Mouse (Mus musculus): Measurements from ENCODE around the gene Mvd. TPM values are rescaled to one million over a fixed set of nuclear protein-coding genes. Genes with fewer than 3 reads are reported as not detected.

Mvd gene
- total RNA-seq, 2 experiments from 2014 or later, result 19.1 to 20.6 TPM

DNA sequence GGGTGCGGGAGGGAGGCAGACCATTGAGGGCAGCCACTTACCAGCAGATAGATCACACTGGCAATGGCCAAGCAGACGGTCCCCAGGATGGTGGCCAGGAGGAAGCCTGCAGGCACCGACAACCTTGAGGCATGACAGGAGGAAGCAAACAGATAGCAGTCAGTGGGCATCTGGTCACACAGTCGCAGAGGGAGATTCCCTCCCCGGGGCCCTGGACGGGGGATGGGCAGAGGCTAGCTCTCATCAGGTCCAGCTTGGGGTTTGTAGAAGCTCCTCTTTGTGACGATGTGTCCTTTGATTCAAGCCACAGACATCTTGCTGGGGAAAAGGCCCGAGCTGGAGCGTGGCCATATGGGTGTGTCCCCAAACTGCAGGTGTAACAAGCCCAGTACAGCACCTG is 17.1 kb downstream of the Mvd start:
- DNase-seq, result no peak

DNA sequence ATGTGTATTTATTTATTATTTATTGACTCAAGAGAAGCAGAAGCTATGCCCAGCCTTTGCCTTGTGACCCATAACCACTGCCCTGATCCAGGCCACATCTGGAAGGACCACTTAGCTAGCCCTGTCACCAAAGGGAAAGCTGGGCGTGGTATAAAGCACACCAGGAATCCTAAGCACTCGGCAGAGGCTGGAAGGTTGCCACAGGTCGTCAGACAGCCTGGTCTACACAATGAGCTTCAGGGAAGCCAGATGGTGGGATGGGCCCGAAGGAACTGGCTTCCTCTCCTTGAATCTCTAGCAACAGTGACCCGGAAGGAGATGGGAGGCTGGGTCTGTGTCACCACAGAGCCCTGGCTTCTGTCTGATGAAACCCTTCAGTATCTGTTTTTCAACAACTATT is 19.6 kb downstream of the Mvd start:
- no peak for DNase-seq

DNA sequence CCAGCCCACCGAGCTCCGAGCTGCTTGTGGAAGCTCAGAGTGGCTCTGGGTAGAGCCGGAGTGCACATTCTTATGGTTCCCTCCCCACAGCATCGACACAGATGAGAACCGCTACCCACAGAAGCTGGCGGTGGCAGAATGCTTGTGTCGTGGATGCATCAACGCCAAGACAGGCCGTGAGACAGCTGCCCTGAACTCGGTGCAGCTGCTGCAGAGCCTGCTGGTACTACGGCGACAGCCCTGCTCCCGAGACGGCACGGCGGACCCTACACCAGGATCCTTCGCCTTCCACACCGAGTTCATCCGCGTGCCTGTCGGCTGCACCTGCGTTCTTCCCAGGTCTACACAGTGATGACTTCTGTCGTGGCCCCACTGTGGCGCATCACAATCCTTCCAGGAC is 20.0 kb downstream of the Mvd start:
- DNase-seq, result no peak

DNA sequence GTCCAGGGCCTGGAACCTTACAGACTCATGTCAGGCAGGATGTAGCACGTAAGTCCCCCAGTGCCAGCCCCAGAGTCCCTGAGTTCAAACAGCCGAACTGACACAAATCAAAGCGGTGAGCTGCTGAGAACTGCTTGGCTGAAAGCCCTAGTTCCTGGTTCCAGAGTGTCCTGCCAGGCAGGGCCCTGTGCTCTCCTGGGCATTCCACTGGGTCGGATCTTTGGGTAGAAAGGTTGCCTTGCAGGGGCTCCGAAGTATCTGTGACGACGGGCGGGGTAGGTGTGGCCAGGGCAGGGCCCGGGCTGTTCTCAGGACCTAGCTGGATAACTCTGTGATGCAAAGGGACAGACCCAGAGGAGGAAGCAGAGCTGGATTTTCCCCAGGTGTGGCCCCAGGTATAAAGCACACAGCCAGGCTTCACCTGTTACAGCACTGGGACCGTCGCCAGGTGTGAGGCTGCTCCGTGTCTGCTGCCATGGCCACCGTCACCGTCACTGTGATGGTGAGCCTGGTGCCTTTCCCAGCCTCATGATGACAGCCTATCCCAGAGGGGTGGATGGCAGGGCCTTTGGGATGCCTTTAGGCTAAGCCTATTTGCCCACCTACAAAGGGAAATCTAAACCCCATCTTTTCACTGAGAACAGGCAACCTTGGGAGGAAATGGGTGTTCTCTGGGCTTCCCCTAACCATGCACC is 21.7 kb downstream of the Mvd start, which contains the start of gene Il17c:
Gene Il17c (plus strand): TSS at position 645 of the 695 bp plus-strand sequence.
- no peak for DNase-seq

DNA sequence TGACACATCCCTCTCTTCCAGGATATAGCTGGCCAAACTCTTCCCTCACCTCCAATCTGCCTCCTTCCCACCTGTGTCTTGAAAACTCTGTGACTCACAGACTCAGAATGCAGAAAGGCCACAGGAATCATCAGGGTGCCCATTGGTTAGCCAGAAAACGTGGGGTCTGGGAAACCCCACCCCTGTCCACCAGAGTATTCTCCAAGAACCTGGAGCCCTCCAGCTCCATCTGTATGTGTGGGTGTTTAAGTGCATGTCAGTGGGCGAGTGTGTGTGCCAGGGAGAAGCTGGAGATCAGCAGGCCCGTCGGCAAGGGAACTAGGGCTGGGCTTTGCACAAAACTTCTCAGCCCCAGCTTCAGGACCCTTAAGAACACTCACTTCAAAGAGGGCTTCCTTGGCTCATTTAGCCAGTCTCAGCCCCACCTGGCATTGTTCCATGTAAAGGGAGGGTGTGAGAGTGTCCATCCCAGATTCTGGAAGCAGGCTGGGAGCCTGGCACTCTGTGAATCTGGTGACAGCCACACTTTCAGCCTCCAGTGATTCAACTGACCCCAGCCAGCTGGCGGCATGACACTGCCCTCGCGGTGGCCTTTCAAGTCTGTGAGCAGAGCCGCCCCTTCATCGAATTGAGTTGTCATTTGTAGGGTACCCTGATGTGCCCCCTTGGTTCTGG is 23.2 kb downstream of the Mvd start:
- no peak for DNase-seq

DNA sequence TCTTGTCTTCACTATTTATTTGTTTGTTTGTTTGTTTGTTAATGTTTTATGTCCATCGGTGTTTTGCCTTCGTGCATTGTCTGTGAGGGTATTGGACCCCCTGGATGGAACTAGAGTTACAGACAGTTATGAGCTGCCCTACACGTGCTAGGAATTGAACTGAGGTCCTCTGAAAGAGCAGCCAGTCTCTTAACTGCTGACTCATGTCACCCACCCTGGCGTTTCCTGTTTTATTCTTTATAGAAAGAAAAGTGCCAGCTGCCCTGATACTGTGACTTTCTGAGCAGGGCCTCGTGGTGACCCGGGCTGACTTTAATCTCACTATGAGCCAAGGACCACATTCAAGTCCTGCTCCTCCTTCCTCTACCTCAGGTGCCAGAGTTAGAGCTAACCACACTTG is 27.7 kb downstream of the Mvd start:
- DNase-seq, result no peak

DNA sequence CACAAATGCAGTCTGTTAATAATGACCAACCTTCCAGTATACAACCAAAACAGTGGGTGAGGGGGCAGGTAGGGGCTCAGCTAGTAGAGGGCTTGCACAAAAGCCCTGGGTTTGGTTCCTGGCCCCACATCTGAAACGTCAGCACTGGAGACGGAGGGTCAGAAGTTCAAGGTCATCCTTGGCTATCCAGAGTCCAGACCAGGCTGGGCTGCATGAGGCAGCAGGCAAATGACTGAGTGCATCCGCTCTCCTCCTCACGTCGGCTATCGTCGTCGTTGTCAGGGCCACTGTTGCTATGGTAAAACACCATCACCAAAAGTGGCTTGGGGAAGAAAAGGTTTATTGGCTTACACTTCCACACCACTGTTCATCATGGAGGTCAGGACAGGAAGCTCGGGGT is 28.9 kb downstream of the Mvd start:
- no peak for DNase-seq

DNA sequence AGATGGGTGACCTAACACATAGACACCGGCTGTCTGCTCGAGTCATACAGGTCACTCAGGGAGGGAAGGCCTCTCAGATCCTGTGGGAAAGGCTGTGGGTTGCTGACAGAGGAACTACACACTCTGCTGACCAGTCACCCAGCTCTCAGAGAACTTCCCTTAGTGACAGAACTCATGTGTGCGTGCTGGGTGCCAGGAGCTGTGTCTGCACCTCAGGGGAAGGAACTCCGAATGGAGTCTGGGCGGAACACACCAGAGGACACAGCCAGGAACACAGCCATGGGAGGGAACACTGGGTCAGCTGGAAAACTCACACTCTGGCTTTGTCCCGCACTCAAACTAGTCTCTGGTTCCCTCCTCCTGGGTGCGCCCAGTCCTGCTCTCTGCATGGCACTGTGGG is 35.5 kb downstream of the Mvd start:
- no peak for DNase-seq

DNA sequence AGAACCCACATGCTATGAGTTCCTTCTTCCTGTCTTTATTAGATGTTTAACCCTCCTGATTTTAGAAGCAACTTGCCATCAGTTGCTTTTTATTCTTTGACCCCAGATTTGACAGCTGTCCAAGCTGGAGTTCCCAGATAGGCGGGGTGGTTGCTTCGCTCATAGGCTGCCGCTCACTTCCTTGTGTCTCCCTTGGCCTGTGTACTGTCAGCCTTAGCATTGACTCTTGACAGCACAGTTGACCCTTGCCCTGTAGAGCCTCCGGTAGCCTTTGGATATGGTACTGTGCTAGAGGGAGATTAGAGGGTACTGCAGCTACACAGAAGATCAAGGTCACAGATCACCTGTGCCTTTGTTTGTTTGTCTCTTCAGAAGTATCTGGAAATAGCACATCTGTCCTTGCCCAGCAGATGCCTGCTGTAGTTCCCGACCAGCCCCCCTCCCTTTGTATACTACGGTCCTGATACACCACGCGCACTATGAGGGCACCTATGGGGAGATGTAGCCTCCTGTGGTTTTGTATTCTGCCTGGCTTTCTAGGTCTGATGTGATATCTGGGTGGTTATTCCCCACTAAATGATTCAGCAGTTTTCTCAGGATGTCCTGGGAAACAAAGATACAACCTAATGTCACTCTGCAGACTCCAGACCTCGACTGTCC is 37.9 kb downstream of the Mvd start:
- no peak for DNase-seq

DNA sequence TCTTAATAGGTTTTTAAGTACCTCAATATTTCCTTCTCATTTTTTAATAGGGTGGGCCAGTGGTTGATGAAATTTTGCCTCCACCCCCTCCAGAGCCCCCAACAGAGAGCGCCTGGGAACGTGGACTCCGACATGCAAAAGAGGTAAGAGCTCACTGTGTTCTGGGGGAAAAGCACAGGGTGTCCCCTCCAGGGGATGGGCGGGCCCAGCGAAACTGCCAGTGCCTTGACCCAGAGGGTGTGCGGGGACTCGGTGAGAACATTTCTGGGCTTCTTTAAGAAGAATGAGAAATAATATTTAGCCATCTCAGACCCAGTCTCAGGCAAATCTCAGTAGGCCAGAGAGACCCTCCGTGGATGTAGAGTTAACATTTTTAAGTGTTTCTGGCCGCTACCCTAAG is 45.0 kb downstream of the Mvd start:
- no peak for DNase-seq

DNA sequence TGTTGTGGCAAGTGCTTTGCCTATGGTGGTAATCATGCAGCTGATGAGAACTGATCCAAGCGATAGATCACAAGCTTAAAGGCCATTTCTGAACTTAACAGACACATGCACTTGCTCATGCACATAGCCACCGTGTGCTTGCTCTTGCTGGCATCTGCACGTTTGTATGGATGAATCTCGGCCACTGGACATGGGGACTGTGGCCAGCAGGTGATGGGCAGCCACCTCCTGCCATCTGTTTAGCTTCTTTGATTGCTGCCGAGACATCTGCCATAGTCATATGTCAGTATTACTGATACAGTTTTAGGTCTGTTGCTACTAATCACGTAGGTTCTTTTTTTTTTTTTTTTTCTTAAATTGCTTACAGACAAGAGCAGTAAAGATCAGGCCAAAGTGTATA is 47.9 kb downstream of the Mvd start:
- no peak for DNase-seq

DNA sequence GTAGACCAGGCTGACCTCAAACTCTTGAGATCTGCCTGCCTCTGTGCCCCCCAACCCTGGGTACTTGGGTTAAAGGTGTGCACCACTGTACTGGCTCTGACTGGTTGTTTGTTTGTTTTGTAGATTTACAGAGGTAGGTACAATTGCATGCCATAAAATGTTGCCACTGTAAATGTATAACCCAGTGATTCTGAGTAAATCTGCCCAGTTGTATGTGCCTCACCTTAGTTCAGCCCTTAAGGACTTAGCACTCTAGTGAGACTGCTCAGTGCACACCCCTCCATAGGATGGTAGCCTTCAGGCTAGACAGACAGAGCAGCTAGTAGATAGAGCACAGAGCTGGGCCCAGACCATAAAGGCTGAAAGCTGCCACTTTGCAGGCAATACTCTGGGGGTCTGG is 49.5 kb downstream of the Mvd start:
- DNase-seq, result no peak

DNA sequence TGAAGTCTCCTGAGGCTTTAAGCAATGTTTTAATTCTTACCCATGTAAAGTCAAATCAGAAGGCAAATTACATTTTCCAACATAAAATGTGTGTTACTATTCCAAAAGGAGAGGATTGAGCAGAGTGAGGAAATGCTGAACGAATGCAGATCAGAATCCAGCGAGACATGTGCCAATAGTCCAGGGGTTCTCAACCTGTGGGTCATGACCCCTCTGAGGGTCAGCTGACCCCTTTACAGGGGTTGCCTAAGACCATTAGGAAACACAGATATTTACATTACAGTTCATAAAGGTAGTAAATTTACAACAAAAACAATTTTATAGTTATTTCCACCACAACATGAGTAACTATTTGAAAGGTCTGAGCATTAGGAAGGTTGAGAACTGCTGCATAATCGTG is 52.5 kb downstream of the Mvd start:
- no peak for DNase-seq

DNA sequence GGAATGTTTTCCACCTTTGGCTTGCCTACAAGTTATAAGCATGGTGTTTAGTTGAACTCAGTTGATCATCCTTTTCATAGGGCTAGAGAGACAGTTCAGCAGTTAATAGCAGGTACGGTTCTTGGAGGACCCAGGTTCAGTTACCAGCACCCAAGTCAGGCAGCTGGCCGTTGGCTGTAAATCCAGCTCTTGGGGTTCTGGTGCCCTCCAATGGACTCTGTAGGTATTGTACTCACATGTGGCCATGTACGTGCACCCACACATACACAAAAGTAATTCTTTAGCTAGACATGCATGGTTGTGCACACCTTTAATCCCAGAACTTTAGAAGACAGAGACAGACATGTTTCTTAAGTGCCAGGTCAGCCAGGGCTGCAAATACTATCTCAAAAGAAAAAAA is 53.9 kb downstream of the Mvd start:
- DNase-seq, result no peak

Small RNA genes within 50 kb of the gene (microRNA-seq; reads per million reads assigned to microRNA genes)
- 0 reads per million in 2 experiments for gene Gm24366

Other genes starting within 250 kb of the Mvd start
- 10 to 100 TPM; 34.7 to 36.9 TPM for gene Zfpm1, start 161.3 kb downstream of the Mvd start, total RNA-seq (2021)
- under 1 TPM; 0.52 to 0.56 TPM for gene Trhr2, start 82.7 kb downstream of the Mvd start, total RNA-seq (2021)
- 10 to 100 TPM; 38.9 to 39.1 TPM for gene Zc3h18, start 66.8 kb downstream of the Mvd start, total RNA-seq (2021)
- not detected for gene Il17c, start 21.4 kb downstream of the Mvd start, total RNA-seq (2021)
- 10 to 100 TPM; 10.0 to 10.2 TPM for gene Cyba, start 10.5 kb downstream of the Mvd start, total RNA-seq (2021)
- not detected for gene Snai3, start 17.3 kb upstream of the Mvd start, total RNA-seq (2021)
- 10 to 100 TPM; 31.8 to 36.3 TPM for gene Rnf166, start 32.6 kb upstream of the Mvd start, total RNA-seq (2021)
- 10 to 100 TPM; 16.6 to 21.7 TPM for gene Ctu2, start 32.7 kb upstream of the Mvd start, total RNA-seq (2021)
- 1 to 10 TPM; 3.1 to 4.4 TPM for gene Piezo1, start 107.9 kb upstream of the Mvd start, total RNA-seq (2021)
- gene Cdt1, start 124.6 kb upstream of the Mvd start, total RNA-seq (2021), result 1 to 10 TPM; 1.4 to 1.9 TPM
- 10 to 100 TPM; 61.5 to 65.4 TPM for gene Aprt, start 133.5 kb upstream of the Mvd start, total RNA-seq (2021)
- gene Galns, start 168.0 kb upstream of the Mvd start, total RNA-seq (2021), result 10 to 100 TPM in 1 of 2 experiments, 1 to 10 TPM in 1; 9.5 to 11.4 TPM
- gene Trappc2l, start 168.2 kb upstream of the Mvd start, total RNA-seq (2021), result 10 to 100 TPM; 79.1 to 87.3 TPM
- gene Pabpn1l, start 179.3 kb upstream of the Mvd start, total RNA-seq (2021), result under 1 TPM in 1 of 2 experiments, not detected in 1; 0.35 TPM

Data from layer of hippocampus, postnatal 36 days (tissue).